Mouse (Mus musculus): Measurements from ENCODE around the gene Gm49380.

GRCm38 (mm10) chr9:44075996-44076763 is 37.1 kb downstream of the Gm49380 start:
- TF ChIP-seq POLR2A (IDR thresholded peaks at IDR 0.05; ENCODE audit: insufficient read depth, low read depth, low read length), result no peak
- TF ChIP-seq CTCF (IDR thresholded peaks at IDR 0.05), result no peak
- TF ChIP-seq EP300 (IDR thresholded peaks at IDR 0.05; ENCODE audit: insufficient read depth, low read depth, low read length), result no peak
